Mouse (Mus musculus): ENCODE results near the gene Tmem63a.

DNA sequence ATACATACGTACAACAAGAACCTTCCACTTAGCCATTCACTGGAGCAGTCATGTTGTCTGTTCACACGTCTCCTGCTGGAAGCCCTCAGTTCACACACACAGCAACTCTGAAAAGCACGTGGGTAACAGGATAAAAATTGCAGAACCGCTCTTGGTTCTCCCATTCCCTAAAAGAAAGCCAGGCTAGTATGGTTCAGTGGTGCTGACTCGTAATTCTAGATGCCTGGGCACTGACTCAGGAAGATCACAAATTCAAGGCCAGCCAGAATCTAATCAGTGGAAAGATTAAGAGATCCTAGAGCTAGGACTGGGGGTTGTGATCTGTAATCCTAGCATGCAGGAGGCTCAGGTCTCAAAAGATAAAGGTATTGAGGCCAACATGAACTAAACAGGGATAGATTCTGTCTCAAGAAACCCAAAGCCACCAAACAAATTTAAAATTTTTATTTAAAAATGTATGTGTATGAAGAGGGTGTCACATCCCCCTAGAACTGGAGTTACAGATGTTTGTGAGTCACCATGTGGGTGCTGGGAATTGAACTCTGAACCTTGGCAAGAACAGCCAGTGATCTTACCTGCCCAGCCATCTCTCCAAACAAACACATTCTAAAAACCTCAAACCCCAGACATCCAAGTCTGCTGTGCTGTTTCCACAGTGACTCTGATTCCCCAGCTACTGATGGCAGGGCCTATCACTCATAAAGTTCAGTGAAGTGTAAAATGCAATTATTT, 78.8 kb downstream of the Tmem63a start, which contains the start of gene Ephx1:
- no peak for TF ChIP-seq CTCF (IDR thresholded peaks at IDR 0.05; ENCODE audit: low read depth, low read length)
- no peak for TF ChIP-seq POLR2A (IDR thresholded peaks at IDR 0.05; ENCODE audit: insufficient read depth, low read length)
- TF ChIP-seq EP300 (IDR thresholded peaks at IDR 0.05; ENCODE audit: insufficient read depth, low read depth, low read length), result no peak
